Mouse (Mus musculus): ENCODE measurements around the gene Neb.

Neb gene

DNA sequence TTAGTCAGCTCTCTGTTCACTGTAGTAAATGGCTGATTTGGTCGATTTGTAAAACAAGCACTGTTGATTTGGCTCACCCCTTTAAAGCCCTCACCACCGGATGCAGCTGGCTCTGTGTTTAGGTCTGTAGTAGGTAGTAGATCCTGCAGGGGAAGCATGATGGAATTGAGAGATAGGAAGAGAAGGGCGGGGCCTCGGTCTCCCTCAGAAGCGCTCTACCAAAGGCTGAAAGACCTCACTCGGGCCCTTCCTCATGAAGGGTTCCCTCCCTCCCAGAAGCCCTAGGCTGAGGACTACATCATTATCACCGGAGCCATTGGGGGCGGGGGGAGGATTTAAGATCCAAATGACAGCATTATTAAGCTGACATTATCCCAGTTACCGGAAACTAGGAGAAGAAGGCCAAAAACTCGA, 581 bp upstream of the Neb start:
- in situ Hi-C loops (cut with MboI; ENCODE audit: low pct_unique_long_range_greater_than_20kb in 1 of 2, low sequenced_read_pairs in 2 of 2, unreplicated experiment in 1 of 2) = no loop called here

DNA sequence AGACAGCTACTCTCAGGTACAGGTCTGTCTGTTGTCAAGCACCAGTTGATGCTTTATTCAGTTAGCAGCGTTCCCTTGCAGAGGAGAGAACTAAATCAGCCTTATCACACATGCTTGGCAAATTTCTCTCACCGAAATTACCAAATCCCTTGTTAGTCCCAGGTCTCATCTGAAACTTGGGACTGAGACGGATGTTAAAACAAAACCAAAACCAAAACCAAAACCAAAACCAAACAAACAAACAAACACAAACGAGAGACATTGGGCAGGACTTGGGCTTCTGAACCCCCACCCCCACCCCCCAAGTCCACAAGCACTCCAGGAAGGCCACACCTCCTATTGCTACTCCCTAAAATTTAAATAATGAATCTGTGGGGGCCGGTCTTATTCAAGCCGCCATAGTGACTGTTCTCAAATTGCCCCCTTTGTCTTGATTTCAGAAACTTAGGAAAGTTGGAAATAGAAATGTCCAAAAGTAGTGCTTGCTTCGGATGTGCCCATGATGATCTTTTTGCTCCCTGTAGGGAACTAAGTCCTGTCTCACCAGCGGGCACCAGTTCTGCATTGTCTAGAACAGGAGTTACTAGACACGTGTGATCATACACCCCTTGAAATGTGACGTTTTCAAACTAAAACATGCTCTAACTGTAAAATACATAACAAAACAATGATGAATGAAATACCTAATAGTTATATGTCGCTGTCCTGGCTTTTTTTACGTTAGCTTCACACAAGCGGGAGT, 397 bp downstream of the Neb start:
- in situ Hi-C loops (cut with MboI; ENCODE audit: low pct_unique_long_range_greater_than_20kb in 1 of 2, low sequenced_read_pairs in 2 of 2, unreplicated experiment in 1 of 2) = no loop called here

DNA sequence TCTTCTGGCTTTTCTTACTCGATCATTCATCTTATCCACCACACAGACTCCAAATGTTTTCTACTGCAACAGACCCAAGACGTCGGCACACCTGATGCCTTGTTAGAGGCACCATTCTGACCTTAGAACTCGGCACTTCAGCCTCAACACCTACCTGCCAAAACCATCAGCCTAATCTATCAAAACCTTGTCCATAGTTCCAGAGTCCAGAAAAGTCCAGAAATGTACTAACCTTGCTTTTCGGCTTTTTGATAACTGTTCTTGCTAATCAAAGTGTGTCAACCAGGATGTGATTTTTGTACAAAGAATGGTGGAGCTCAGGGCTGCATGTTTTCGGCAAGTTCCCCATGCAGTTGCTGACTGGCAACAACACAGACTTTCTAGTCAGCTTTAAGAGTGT, 3.6 kb downstream of the Neb start:
- in situ Hi-C loops (cut with MboI; ENCODE audit: low pct_unique_long_range_greater_than_20kb in 1 of 2, low sequenced_read_pairs in 2 of 2, unreplicated experiment in 1 of 2) = no loop called here

DNA sequence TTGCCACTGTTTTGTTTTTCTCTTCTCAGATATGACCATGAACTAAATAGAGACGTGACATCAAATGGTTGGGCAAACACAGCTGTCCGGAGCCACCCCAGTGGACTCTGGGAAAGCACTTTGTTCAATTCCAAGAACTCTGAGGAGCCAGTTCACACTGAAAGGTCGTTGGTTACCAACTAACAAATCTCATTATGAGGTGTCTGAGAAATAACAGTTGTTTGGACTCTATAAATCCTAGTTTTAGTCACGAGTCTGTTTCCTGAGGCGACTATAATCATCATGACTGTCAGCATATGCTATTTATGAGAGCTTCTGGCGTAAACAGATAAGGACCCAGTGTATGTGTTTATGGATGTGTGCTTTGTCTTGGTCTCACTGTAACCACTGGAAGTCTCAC, 5.8 kb downstream of the Neb start:
- in situ Hi-C loops (cut with MboI; ENCODE audit: low pct_unique_long_range_greater_than_20kb in 1 of 2, low sequenced_read_pairs in 2 of 2, unreplicated experiment in 1 of 2) = no loop called here

DNA sequence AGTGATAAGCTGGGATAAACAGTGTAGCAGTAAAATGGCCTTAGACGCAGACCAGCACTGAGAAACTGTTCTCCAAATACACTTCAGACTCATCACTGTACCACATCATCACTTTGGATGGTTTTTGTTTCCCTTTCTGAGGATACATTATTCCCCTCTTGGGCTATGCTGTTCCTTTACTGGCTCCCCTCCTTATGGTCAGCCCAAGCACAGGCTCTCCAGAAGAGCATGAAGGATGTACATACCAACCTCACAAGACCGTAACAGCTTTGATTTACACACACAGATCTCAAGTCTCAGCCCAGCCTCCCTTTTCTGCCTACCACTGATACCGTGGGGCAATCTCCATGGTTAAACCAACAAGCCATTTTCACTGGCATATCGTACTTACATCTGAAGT, 6.2 kb downstream of the Neb start:
- in situ Hi-C loops (cut with MboI; ENCODE audit: low pct_unique_long_range_greater_than_20kb in 1 of 2, low sequenced_read_pairs in 2 of 2, unreplicated experiment in 1 of 2) = no loop called here

DNA sequence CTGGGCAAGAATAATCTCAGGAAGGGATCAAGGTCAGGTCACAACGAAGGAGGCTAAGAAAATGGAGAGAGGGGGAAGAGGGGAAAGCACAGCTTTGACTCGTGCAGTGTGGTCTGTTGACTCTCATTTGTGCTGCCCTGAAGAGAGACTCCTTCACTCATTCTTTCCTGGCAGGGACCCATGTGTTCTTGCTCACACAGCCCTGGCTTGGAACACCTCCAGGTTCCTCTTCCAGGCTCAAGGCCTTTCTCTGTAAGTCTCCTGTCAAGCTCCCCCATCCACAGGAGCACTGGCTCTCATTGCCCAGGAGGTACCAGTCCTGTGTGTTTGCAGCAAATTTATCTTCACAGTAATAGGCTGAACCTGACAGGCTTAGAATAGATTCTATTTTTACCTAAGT, 7.2 kb downstream of the Neb start:
- in situ Hi-C loops (cut with MboI; ENCODE audit: low pct_unique_long_range_greater_than_20kb in 1 of 2, low sequenced_read_pairs in 2 of 2, unreplicated experiment in 1 of 2) = no loop called here

DNA sequence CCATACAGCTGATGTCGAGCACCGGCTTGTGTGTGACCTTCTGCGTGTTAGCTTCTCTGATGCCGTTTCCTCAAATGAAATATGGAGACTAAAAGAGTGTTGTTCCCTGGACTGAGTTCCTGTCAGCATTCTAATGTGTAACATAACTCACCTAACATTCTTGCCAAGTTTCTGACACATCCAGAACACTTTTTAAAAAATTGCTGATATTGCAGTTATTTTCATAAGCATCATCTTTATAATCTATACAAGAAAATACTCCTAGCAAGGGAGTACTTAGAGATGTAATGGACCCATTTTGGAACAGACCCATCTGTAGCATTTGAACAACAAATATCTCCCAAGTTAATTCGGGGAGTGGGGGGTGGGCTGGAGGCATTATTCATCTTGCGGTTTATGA, 8.7 kb downstream of the Neb start:
- in situ Hi-C loops (cut with MboI; ENCODE audit: low pct_unique_long_range_greater_than_20kb in 1 of 2, low sequenced_read_pairs in 2 of 2, unreplicated experiment in 1 of 2) = no loop called here

DNA sequence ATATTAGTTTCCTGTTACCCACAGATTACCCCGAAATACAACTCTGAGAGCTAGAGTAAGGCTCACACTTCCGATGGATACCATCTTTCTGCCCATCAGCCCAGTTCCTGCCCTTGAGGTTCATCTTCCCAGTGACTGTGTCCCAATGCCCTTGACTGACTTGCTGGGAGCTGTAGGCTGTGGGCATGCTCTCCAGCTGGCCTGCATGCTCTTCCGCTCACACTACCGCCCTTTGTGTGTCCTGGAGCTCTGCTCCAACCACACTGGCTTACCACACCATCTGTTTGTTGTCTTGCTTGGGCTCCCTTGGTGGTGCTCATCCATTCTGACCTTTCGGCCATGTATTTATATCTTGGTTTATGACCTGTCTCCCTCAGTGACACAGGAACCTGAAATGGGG, 10.6 kb downstream of the Neb start:
- in situ Hi-C loops (cut with MboI; ENCODE audit: low pct_unique_long_range_greater_than_20kb in 1 of 2, low sequenced_read_pairs in 2 of 2, unreplicated experiment in 1 of 2) = no loop called here

DNA sequence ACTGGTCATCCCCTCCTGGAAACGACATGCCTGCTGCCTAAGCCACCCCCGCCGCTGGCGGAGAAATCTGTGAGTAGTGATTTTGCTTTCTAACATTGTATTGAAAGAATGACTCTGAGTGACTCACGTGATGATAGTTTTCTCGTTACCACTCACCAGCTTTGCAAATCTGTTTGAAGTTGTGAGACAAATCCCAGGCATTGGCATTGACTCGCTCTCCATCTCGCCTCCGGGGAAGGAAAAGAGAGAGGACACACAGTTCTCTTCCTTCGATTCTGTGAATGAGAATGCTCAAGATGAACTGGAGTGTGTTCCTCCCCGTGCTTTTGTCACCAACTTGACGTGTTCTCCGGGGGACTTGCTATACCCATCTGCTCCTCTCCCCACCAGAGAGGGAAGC, 11.0 kb downstream of the Neb start:
- in situ Hi-C loops (cut with MboI; ENCODE audit: low pct_unique_long_range_greater_than_20kb in 1 of 2, low sequenced_read_pairs in 2 of 2, unreplicated experiment in 1 of 2) = no loop called here

DNA sequence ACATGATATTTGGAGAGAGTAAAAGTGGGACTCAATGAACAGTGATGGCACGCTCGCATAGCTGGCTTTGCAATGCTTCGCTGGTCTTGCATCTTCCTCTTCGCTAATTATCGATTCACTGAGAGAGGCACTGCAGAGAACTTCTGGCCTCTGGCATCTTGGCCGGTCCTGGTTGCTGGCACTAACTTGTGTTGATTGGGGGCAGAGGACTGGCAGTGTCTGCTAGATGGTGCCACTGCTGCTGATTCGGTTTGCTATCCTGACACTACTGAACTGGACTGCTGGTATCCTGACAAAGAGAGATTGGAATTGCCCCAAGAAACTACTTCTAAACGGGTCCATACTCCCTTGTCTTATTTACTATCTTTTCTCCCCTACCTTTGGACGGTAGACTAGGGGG, 17.2 kb downstream of the Neb start:
- in situ Hi-C loops (cut with MboI; ENCODE audit: low pct_unique_long_range_greater_than_20kb in 1 of 2, low sequenced_read_pairs in 2 of 2, unreplicated experiment in 1 of 2) = no loop called here

DNA sequence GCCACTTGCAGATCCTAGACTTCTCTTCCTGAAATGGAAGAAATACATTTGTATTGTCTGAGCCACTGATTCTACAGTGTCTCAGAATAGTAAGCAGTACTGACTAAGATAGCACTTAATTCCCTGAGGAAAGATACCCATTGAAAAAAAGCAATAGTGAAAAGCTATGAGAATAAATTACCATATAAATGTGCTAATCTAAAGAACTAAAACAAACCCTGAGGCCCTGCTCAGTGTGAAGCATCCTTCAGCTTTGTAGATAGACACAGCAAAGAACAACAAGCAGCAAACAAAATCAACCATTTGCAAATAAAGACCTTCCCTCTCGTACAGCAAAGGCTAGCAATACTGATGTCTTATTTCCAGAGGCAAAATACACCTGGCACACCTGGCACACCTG, 18.6 kb downstream of the Neb start:
- in situ Hi-C loops (cut with MboI; ENCODE audit: low pct_unique_long_range_greater_than_20kb in 1 of 2, low sequenced_read_pairs in 2 of 2, unreplicated experiment in 1 of 2) = no loop called here

DNA sequence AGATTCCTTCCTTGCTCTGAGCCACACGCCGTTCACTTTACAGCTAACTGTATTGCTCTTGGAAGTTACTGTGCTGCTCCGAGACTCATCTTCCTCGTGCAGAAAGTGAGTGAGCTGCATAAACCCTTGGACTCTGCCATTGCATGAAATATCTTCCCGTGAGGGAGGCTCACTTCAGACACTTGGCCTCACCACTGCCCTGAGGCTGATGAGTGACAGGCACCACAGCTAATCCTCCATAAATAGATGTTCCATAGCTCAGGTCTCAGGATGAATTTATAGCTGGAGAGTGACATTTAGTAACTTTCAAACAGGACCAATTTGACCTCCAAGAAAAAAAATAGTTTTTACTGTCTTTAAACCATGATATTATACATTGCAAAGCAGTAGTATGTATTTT, 20.1 kb downstream of the Neb start:
- in situ Hi-C loops (cut with MboI; ENCODE audit: low pct_unique_long_range_greater_than_20kb in 1 of 2, low sequenced_read_pairs in 2 of 2, unreplicated experiment in 1 of 2) = no loop called here

DNA sequence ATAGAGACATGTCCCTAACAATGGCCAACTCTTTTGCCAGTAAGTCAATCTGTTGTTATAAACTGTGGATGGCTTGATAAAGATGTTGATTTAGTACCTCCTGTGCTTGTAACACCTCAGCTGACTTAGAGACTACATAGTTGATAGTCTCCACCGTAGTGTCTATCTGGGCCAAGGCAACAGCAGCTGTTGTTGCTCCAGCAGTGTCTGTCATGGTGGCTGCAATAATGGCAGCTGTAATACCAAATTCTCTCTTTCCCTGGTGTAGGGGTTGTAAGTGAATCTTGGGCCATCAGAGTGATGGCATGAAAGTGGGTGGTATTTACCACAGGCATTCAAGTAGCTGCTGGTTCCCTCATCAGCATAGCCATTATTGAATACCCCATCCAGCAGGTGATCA, 27.2 kb downstream of the Neb start:
- in situ Hi-C loops (cut with MboI; ENCODE audit: low pct_unique_long_range_greater_than_20kb in 1 of 2, low sequenced_read_pairs in 2 of 2, unreplicated experiment in 1 of 2) = no loop called here

DNA sequence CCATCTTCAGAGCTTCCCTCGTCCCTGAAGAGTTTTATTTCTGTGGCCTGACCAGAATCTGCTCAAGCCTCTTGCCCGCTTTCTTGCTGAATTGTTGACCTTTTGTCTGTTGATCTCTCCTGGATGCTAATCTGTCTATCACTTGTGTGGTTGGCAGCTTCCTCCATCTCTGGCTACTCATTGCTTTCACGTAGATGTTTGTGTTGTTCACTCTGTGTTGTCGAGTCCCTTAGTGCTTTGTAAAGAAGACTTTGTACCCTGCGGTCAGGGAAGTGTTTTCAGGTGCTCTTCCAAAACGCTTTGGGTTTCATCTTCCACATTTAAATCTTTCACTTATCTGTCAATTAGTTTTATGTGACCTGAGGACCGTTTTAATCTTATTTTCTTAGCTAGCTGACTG, 37.3 kb downstream of the Neb start:
- in situ Hi-C loops (cut with MboI; ENCODE audit: low pct_unique_long_range_greater_than_20kb in 1 of 2, low sequenced_read_pairs in 2 of 2, unreplicated experiment in 1 of 2) = no loop called here

DNA sequence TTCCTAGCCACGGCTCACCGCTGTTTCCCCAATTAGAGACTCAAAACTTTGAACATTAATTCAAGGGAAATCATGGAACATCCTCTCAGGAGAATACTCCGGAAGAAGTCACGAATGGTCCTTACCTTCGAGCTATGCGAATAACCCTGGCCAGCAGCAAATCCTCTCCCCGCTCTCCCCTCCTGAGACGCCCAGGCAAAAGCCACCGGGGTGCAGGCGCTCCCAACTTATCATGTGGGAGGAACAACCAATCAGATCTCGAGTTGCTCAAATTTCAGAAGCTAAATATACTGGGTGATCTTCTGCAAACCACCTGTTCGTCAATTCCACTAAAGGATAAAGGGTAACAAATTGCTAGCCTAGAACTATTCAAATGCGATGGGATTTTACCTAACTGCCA, 42.7 kb downstream of the Neb start:
- in situ Hi-C loops (cut with MboI; ENCODE audit: low pct_unique_long_range_greater_than_20kb in 1 of 2, low sequenced_read_pairs in 2 of 2, unreplicated experiment in 1 of 2) = no loop called here

DNA sequence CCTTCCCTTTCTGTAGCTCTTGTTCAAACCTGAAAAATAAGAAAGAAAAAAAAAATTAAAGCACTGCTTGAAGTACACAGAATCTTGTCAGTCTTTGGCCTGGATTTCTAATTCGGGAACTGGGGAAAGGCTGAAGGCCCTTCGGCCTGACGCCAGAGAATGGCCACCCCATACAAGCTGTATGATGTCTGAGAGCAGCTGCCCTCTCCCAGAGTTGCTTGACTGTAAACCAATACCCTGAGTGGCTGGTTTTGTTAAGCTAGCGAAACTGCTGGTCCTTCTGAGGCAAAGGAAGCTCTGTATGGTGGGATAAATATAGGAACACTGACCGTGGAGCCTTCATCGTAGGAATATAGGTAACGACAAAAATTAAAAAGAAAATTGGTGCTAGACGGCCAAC, 43.2 kb downstream of the Neb start:
- in situ Hi-C loops (cut with MboI; ENCODE audit: low pct_unique_long_range_greater_than_20kb in 1 of 2, low sequenced_read_pairs in 2 of 2, unreplicated experiment in 1 of 2) = no loop called here

DNA sequence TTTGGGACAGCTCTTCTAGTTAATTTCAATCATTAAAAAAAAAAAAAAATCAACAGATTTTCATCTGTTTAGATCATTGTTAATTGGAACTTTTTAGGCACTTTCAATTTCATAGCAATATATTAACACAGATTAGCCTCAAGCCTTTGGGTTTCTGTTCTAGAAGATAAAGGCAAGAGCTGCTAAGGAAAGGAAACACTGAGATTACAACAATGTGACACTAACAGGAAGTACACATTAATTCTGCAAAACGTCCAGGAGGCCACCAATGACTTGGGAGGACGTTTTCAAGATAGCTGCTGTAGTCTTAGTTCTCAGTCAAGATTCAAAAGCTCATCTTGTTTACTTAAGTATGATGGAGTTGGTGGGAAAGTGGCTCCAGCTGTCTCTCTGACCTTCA, 44.7 kb downstream of the Neb start:
- in situ Hi-C loops (cut with MboI; ENCODE audit: low pct_unique_long_range_greater_than_20kb in 1 of 2, low sequenced_read_pairs in 2 of 2, unreplicated experiment in 1 of 2) = no loop called here

DNA sequence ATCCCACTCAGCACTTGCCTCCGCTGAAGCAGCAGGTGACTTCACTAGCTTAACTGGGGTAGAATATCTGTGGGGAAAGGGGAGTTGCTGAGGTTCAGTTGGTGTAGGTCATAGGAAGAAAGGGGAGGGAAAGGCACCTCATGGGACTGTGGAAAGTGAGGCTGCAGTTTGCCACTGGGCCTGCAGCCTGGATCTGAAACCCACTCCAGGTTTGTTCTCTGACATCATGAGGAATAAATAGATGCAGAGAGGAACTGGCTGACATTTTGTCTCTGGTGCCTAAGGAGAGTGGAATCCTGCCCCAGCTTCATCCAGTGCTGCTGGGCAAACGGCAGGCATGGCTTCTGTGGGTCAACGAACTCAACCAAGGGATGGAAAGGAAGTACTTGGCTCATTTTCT, 46.5 kb downstream of the Neb start:
- in situ Hi-C loops (cut with MboI; ENCODE audit: low pct_unique_long_range_greater_than_20kb in 1 of 2, low sequenced_read_pairs in 2 of 2, unreplicated experiment in 1 of 2) = no loop called here

DNA sequence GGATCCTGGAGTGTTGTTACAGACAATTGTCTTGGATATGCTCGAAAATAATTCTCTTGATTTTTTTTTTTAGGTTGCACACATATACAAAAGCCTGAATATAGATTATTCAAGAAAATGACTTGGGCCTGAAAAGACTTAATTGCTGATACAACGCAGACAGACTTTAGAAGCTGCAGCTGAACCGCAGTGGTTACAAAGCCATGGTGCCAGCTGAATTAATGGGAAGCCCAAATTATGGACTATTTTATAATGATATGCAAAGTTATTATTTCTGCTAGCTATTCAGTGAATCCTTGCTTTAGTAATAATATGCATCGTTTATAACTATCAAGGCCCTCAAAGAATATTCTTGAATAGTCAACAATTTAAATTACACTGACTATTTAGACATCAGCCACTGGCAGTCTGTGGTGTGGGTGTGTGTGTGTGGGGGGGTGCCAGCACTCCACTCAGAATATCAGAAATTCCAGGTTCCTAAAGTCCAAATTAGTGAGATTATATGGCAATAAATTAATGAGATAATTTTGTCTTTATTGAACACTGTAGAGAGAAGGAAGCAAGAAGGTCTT, 50.9 kb downstream of the Neb start:
- in situ Hi-C loops (cut with MboI; ENCODE audit: low pct_unique_long_range_greater_than_20kb in 1 of 2, low sequenced_read_pairs in 2 of 2, unreplicated experiment in 1 of 2) = no loop called here

DNA sequence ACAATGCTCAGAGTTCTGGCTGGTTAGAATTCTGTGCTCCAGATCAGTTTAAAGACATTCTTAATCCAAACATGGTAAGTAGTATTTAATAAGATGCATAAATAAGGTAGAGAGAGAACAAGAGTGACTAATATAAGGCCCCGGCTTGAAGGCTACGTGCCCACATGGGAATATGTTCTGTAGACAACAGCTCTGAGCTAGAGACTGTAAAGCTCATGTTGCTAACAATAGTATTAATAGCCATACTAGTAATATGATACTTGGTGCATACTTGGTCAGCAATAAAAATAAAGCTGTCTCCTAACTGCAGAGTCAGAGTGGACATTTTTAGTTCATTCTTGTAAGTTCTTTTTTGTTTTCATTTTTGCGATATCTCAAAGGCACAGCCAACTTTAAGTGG, 56.4 kb downstream of the Neb start:
- in situ Hi-C loops (cut with MboI; ENCODE audit: low pct_unique_long_range_greater_than_20kb in 1 of 2, low sequenced_read_pairs in 2 of 2, unreplicated experiment in 1 of 2) = no loop called here

DNA sequence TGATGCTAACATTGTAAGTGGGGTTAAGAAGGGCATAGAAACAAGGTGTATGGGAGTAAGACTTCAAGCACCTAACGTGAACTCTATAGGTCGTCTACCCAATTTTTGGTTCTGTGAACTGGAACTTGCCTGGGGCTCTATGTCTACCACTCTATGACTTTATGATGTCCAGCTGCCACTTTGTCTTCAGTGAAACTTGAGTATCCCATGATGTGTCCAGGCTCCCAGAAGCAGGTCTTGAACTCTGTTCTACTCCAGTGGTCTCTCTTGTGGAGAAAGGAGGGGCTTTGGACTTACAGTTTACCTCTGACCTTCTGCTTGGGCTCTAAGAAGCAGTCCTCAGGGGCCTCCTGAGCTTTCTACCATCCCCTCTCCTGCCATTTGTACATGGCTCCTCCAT, 58.1 kb downstream of the Neb start:
- in situ Hi-C loops (cut with MboI; ENCODE audit: low pct_unique_long_range_greater_than_20kb in 1 of 2, low sequenced_read_pairs in 2 of 2, unreplicated experiment in 1 of 2) = no loop called here

All from mouse embryonic stem cell (cell line).